Mouse (Mus musculus) forebrain, embryonic 10.5 days (tissue): ENCODE measurements at regions not wholly inside any gene's neighbourhood (a gene's known extent, or its start where the extent isn't known, plus 50 kb on each side); places are given as distances from the start of the nearest gene placed in this dataset.

Experiments used
- DNase-seq: peaks from one replicate; pipeline ENCODE4 v3.0.0-alpha.2; 2017; ENCODE audit warnings: low spot score; ENCODE audit errors: extremely low spot score
- H3K27ac ChIP-seq: fragments of 300-500 bp; sonication (generic); 2 replicates; pipeline ENCODE4 v1.5.1; 2016; ENCODE audit warnings: mild to moderate bottlenecking
- H3K27me3 ChIP-seq: fragments of 300-500 bp; sonication (generic); 2 replicates; pipeline ENCODE4 v1.6.1; 2016; ENCODE audit warnings: mild to moderate bottlenecking; ENCODE audit not compliant: poor library complexity, severe bottlenecking
- H3K36me3 ChIP-seq: fragments of 300-500 bp; sonication (generic); replicated peaks from 2 replicates; pipeline ENCODE4 v1.6.1; 2016; ENCODE audit warnings: mild to moderate bottlenecking, moderate library complexity
- H3K4me1 ChIP-seq: fragments of 300-500 bp; sonication (generic); 2 replicates; pipeline ENCODE4 v1.6.1; 2016
- H3K4me3 ChIP-seq: fragments of 300-500 bp; sonication (generic); 2 replicates; pipeline ENCODE4 v1.5.1; 2016; ENCODE audit warnings: mild to moderate bottlenecking, moderate library complexity
- H3K9me3 ChIP-seq: fragments of 300-500 bp; sonication (generic); 2 replicates; pipeline ENCODE4 v1.6.1; 2016; ENCODE audit warnings: mild to moderate bottlenecking, moderate library complexity
- WGBS: fragments of 180-500 bp; shearing (Covaris S2); methylation state at CpG from one replicate; pipeline ENCODE4 v1.1.7; 2016; 5-methylcytosine and 5-hydroxymethylcytosine counted together

GRCm38 (mm10) chr15:97558725-97559124 is 146.9 kb downstream of the Rpap3 start:
- peaks cover 43% of the 10 kb centered on the region for H3K9me3 ChIP-seq
- no peak overlapping the region for H3K4me3 ChIP-seq
- 93% methylated on average over 7 of the region's 7 CpGs for WGBS
- no peaks in the 10 kb centered on the region for H3K36me3 ChIP-seq
- no peak overlapping the region for H3K27ac ChIP-seq
- no peaks in the 10 kb centered on the region for H3K4me1 ChIP-seq
- no peak for DNase-seq
- H3K27me3 ChIP-seq: no peaks in the 10 kb centered on the region

GRCm38 (mm10) chr15:97548354-97548753 is 157.3 kb downstream of the Rpap3 start:
- no peaks in the 10 kb centered on the region for H3K36me3 ChIP-seq
- H3K27me3 ChIP-seq: no peaks in the 10 kb centered on the region
- no peak overlapping the region for H3K4me3 ChIP-seq
- WGBS: 87% methylated on average over 4 of the region's 4 CpGs
- no peak overlapping the region for H3K27ac ChIP-seq
- DNase-seq: no peak
- H3K9me3 ChIP-seq: peaks cover 18% of the 10 kb centered on the region
- H3K4me1 ChIP-seq: no peaks in the 10 kb centered on the region

DNA sequence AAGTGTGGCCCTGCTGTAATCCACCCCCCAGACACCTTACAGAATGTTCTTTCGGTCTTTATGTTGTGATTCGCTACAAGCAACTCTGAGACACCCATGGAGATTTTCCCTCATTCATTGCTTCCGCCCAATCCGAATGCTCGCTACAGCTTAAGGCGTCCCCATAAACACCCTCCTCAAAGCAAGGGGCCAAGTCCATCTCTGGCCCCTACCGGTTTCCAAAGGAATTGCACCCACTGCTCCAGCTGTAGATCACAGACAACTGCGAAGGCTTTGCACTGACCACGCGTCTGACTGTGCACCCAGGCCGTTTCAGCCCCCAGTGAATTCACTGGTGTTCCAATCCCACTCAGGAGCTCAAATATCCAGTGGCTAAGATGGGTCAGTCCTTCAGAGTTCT is 160.6 kb downstream of the Rpap3 start:
- H3K27me3 ChIP-seq: no peaks in the 10 kb centered on the region
- 86% methylated on average over 11 of the region's 11 CpGs for WGBS

GRCm38 (mm10) chr15:97541646-97542045 is 164.0 kb downstream of the Rpap3 start:
- Histone ChIP-seq H3K27ac (no peak overlapping the region), H3K4me1 (no peaks in the 10 kb centered on the region), H3K27me3 (no peaks in the 10 kb centered on the region), H3K4me3 (no peak overlapping the region), H3K9me3 (peaks cover 16% of the 10 kb centered on the region), H3K36me3 (no peaks in the 10 kb centered on the region)
- DNase-seq: no peak
- 85% methylated on average over 9 of the region's 9 CpGs for WGBS

More for the DNA sequence above, 160.6 kb downstream of the Rpap3 start:
- Histone ChIP-seq H3K4me3 (no peak overlapping the region), H3K27ac (no peak overlapping the region), H3K9me3 (peaks cover 21% of the 10 kb centered on the region), H3K36me3 (no peaks in the 10 kb centered on the region), H3K4me1 (no peaks in the 10 kb centered on the region)
- no peak for DNase-seq

DNA sequence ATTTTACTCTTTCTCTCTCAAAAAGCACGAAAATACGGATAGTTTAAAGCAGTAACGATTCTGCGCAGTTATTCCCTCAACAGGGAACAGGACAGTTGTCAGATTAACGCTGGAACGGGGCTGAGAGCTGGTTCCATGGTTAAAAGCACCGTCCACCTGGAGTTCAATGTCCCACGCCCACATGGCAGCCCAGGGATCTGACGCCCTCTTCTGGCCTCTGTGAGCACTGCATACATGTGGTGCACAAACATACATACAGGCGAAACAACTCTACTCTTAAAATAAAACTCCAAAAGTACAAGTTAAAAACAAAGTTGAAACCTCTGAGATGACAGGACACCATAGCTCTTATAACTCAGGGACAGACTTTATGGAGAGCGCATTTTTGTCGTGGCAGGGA is 169.5 kb downstream of the Rpap3 start:
- H3K27me3 ChIP-seq: no peaks in the 10 kb centered on the region
- DNase-seq: no peak
- H3K9me3 ChIP-seq: peaks cover 7% of the 10 kb centered on the region
- no peak overlapping the region for H3K4me3 ChIP-seq
- WGBS: 91% methylated on average over 12 of the region's 12 CpGs
- no peaks in the 10 kb centered on the region for H3K36me3 ChIP-seq
- H3K4me1 ChIP-seq: no peaks in the 10 kb centered on the region
- no peak overlapping the region for H3K27ac ChIP-seq

GRCm38 (mm10) chr15:97534878-97535277 is 170.7 kb downstream of the Rpap3 start:
- 88% methylated on average over 5 of the region's 5 CpGs for WGBS
- H3K36me3 ChIP-seq: no peaks in the 10 kb centered on the region
- peaks cover 7% of the 10 kb centered on the region for H3K9me3 ChIP-seq
- H3K4me1 ChIP-seq: no peaks in the 10 kb centered on the region
- H3K27ac ChIP-seq: no peak overlapping the region
- no peak overlapping the region for H3K4me3 ChIP-seq
- DNase-seq: no peak
- H3K27me3 ChIP-seq: no peaks in the 10 kb centered on the region

GRCm38 (mm10) chr15:97533553-97534291 is 171.9 kb downstream of the Rpap3 start:
- H3K9me3 ChIP-seq: no peaks in the 10 kb centered on the region; the same call in 1 of the 2 replicates
- H3K27ac ChIP-seq: no peak overlapping the region
- DNase-seq: no peak
- 90% methylated on average over 12 of the region's 12 CpGs for WGBS
- no peaks in the 10 kb centered on the region for H3K36me3 ChIP-seq
- H3K4me3 ChIP-seq: no peak overlapping the region
- H3K4me1 ChIP-seq: no peaks in the 10 kb centered on the region
- no peaks in the 10 kb centered on the region for H3K27me3 ChIP-seq

DNA sequence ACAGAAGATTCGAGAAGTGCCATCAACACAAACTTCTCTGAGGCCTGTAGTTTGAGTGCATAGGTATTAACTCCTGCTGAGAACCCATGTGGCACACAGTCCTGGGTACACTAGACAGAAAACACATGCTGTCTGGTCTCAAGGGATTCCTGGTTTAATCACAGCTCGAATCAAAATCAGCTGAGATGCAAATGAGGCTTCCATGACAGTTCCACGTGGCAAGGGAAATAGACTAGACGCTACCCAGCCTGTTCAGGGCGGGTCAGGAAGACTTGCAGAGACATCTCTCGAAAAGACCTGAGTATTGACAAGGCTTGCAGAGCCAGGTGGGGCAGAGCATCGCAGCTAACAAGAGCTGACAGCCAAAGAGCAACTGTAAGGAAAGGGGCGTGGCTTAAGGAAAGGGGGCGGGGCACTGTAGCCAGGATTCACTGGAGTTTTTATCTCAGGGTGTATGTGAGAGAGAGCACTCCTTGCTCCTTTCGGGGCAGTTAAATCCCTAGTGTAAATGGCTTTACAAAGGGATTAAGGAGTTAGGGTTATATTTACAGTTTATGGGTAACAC is 173.2 kb downstream of the Rpap3 start:
- no peaks in the 10 kb centered on the region; the same call in 1 of the 2 replicates for H3K9me3 ChIP-seq
- H3K36me3 ChIP-seq: no peaks in the 10 kb centered on the region
- no peak for DNase-seq
- H3K27me3 ChIP-seq: no peaks in the 10 kb centered on the region
- WGBS: 76% methylated on average over 10 of the region's 10 CpGs
- H3K27ac ChIP-seq: no peak overlapping the region
- H3K4me3 ChIP-seq: no peak overlapping the region
- H3K4me1 ChIP-seq: no peaks in the 10 kb centered on the region

DNA sequence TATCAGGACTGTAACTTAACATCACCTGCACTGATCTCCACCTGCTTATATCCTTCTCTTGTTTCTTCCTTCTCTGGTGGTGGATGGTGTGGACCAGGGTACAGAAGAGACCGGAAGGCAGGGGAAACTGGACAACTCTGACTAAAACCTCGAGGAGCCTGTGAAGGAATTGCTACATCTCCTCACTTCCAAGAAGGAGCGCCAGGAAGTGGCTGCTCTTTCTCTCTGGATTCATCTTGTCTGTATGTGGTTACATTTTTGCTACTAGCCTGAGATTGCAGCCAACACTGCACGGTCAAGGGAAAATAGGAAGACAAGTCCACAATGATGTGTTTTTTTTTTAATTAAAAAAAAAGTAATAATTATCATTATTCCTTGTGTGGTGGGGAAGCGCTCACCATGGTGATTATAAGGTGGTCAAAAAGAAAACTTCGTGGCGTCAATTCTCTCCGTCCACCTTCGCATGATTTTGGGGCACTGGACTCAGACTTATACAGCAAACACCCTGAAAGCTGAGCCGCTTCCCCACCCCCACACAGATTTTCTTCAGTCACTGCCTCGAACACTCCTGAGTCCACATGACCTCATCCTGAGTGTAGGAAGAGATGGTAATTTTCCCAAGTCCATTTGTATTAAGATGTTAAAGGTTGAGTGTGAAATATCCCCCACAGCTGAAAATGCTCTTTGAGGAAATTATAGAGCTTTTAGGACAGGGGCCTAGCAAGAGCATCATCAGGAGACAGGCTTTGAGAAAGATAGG is 177.2 kb downstream of the Rpap3 start:
- Histone ChIP-seq H3K4me3 (no peak overlapping the region), H3K27me3 (no peaks in the 10 kb centered on the region), H3K9me3 (no peaks in the 10 kb centered on the region), H3K4me1 (no peaks in the 10 kb centered on the region), H3K27ac (no peak overlapping the region), H3K36me3 (no peaks in the 10 kb centered on the region)
- DNase-seq: no peak
- 91% methylated on average over 11 of the region's 11 CpGs for WGBS

DNA sequence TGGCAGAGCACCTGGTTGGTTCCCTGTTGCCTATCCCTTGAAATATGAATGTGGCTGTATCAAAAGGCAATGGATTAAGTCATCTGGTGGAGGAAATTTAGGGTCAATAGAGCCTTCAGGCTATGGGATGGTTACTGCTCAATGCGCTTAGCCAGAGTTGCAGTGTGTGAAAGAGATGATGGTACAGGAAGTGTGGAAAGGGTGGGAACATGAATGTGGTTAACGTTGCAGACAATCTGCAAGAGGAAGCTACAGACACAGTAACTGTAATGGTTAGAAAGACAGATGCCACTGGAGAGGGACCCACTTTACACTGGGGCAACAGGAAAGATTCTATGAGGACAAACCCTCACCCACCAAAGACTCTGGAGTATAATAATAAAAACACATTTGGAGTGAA is 185.2 kb downstream of the Rpap3 start:
- no peak overlapping the region for H3K27ac ChIP-seq
- 86% methylated on average over 2 of the region's 2 CpGs for WGBS
- H3K9me3 ChIP-seq: no peaks in the 10 kb centered on the region
- no peaks in the 10 kb centered on the region for H3K27me3 ChIP-seq
- no peaks in the 10 kb centered on the region for H3K36me3 ChIP-seq
- H3K4me1 ChIP-seq: no peaks in the 10 kb centered on the region
- H3K4me3 ChIP-seq: no peak overlapping the region
- no peak for DNase-seq

- 92% methylated on average over 8 of the region's 8 CpGs for WGBS
- Histone ChIP-seq H3K9me3 (no peaks in the 10 kb centered on the region), H3K27ac (no peak overlapping the region), H3K4me1 (no peaks in the 10 kb centered on the region), H3K27me3 (no peaks in the 10 kb centered on the region), H3K36me3 (no peaks in the 10 kb centered on the region), H3K4me3 (no peak overlapping the region)
- no peak for DNase-seq
These were observed 185.7 kb downstream of the Rpap3 start for GRCm38 (mm10) chr15:97519919-97520345.

- H3K27me3 ChIP-seq: no peaks in the 10 kb centered on the region
- no peak overlapping the region for H3K27ac ChIP-seq
- no peaks in the 10 kb centered on the region for H3K36me3 ChIP-seq
- no peak overlapping the region for H3K4me3 ChIP-seq
- DNase-seq: no peak
- H3K9me3 ChIP-seq: no peaks in the 10 kb centered on the region
- 78% methylated on average over 10 of the region's 10 CpGs for WGBS
- H3K4me1 ChIP-seq: no peaks in the 10 kb centered on the region
These were observed 187.7 kb downstream of the Rpap3 start for GRCm38 (mm10) chr15:97517926-97518325.

GRCm38 (mm10) chr15:97517188-97517587 is 188.4 kb downstream of the Rpap3 start:
- 92% methylated on average over 11 of the region's 11 CpGs for WGBS
- Histone ChIP-seq H3K4me3 (no peak overlapping the region), H3K27ac (no peak overlapping the region), H3K9me3 (no peaks in the 10 kb centered on the region), H3K36me3 (no peaks in the 10 kb centered on the region), H3K27me3 (no peaks in the 10 kb centered on the region), H3K4me1 (no peaks in the 10 kb centered on the region)
- no peak for DNase-seq
